Mouse (Mus musculus): ENCODE data around the gene Rgs11. TPM values are rescaled to one million over a fixed set of nuclear protein-coding genes. Genes with fewer than 3 reads are reported as not detected.

Gene Rgs11
- polyA plus RNA-seq, 1 experiment from 2014 or later = 24.4 TPM

DNA sequence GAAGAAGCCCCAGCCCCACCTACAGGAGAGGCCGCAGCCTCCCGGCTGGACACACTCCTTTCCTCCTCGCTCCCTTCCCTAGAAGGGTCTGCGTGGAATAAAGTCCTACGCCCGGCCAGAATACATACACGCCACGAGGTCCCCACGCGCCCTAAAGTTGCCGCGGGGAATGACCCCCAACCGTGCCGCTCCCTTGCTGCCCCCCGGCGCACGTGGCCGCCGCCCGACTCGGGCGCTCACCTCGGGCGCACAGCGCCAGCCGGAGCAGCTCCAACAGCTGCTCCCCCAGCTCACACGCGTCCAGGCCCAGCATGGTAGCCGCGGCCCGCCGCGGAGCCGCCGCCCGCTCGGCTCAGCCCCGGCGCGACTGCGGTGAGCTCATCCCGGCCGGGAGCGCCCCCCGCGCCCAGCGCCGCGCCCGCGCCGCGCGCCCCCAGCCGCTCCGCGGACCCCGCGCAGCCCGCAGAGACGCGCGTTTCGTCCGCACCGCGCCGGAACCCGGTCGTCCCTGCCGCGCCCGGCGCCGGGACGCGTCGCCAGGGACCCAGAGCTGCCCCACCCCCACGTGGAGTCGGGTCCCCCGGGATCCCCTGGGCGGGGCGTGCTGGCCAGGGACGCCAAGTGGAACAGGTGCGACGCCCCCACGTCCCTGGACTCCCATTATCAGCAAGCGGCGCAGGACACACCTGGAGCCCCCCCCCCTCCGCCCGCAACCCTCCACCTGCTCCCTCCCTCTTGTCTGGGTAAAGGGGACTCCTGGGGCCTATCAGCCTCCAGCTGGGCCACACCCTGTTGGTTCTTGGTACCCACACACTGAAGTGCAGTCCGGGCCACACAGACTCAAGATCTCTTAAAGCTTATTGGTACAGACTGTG is 1.7 kb upstream of the Rgs11 start:
- peak; percentile 87 for DNase-seq (ENCODE audit: low spot score)
- no peaks in the 10 kb centered on the region for H3K9me3 ChIP-seq (ENCODE audit: control insufficient read depth, low read length)
- H3K27ac ChIP-seq (replicated peaks) = peak overlapping the region; percentile 83
- no peaks in the 10 kb centered on the region for H3K4me1 ChIP-seq (replicated peaks; ENCODE audit: control insufficient read depth, insufficient read depth)
- peak overlapping the region; percentile 54 for H3K9ac ChIP-seq (ENCODE audit: low read length)
- H3K4me3 ChIP-seq (ENCODE audit: low read depth, low read length) = peak overlapping the region; percentile 45
- peaks cover 3% of the 10 kb centered on the region; the same call in 1 of the 2 replicates for H3K36me3 ChIP-seq (ENCODE audit: control insufficient read depth, insufficient read depth, low read length)
- no peak for TF ChIP-seq EP300 (optimal IDR thresholded peaks at IDR 0.05)
- WGBS = 1% methylated on average over 55 of the region's 92 CpGs
- H3K27me3 ChIP-seq (ENCODE audit: control insufficient read depth, insufficient read depth, low read length) = no peaks in the 10 kb centered on the region; the same call in 1 of the 2 replicates
- peak overlapping the region; percentile 88 for H3K4me2 ChIP-seq (replicated peaks; ENCODE audit: low read depth)
- ATAC-seq (ENCODE audit: low FRiP score, low TSS enrichment) = peak; percentile 62

DNA sequence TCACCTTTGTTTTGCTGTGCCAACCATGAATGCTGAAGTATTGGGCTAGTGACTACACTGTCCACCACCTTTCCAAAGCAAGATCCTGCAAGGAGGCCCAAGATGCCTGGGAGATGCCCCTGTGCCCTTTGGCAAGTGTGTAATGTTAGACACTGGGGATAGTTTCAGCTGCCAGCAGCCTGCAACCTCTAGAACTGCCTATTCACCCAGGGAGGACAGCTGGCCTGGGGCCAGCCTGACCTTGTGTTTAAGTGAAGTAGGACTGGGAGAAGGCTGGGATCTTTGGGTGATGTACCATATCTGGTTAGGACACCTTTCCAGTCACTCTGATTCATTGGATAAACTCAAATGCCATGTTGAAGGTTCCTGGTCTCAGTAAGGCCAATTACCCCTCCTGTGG is 753 bp upstream of the Rgs11 start:
- Histone ChIP-seq H3K27ac (replicated peaks) (no peak overlapping the region; the same call in 1 of the 2 replicates), H3K4me2 (replicated peaks; ENCODE audit: low read depth) (no peak overlapping the region), H3K4me3 (ENCODE audit: low read depth, low read length) (no peak overlapping the region), H3K9ac (ENCODE audit: low read length) (no peak overlapping the region), H3K9me3 (ENCODE audit: control insufficient read depth, low read length) (no peaks in the 10 kb centered on the region), H3K4me1 (replicated peaks; ENCODE audit: control insufficient read depth, insufficient read depth) (no peaks in the 10 kb centered on the region), H3K27me3 (ENCODE audit: control insufficient read depth, insufficient read depth, low read length) (no peaks in the 10 kb centered on the region; the same call in 1 of the 2 replicates), H3K36me3 (ENCODE audit: control insufficient read depth, insufficient read depth, low read length) (no peaks in the 10 kb centered on the region)
- TF ChIP-seq CTCF (IDR thresholded peaks at IDR 0.05; ENCODE audit: low read depth) (no peak), EP300 (optimal IDR thresholded peaks at IDR 0.05) (no peak)
- no peak for ATAC-seq (ENCODE audit: low FRiP score, low TSS enrichment)
- DNase-seq (ENCODE audit: low spot score) = no peak

- peak; percentile 14 for ATAC-seq (ENCODE audit: low FRiP score, low TSS enrichment)
- TF ChIP-seq EP300 (optimal IDR thresholded peaks at IDR 0.05) (no peak), CTCF (IDR thresholded peaks at IDR 0.05; ENCODE audit: low read depth) (no peak)
- peak; percentile 71 for DNase-seq (ENCODE audit: low spot score)
- no peaks in the 10 kb centered on the region for H3K36me3 ChIP-seq (ENCODE audit: control insufficient read depth, insufficient read depth, low read length)
- no peak overlapping the region for H3K27ac ChIP-seq (replicated peaks)
- 1% methylated on average over 28 of the region's 30 CpGs for WGBS
- H3K4me3 ChIP-seq (ENCODE audit: low read depth, low read length) = peak overlapping the region; percentile 50
- H3K27me3 ChIP-seq (ENCODE audit: control insufficient read depth, insufficient read depth, low read length) = no peaks in the 10 kb centered on the region; the same call in 1 of the 2 replicates
- H3K4me1 ChIP-seq (replicated peaks; ENCODE audit: control insufficient read depth, insufficient read depth) = no peaks in the 10 kb centered on the region
- H3K9ac ChIP-seq (ENCODE audit: low read length) = peak overlapping the region; percentile 43
- H3K4me2 ChIP-seq (replicated peaks; ENCODE audit: low read depth) = peak overlapping the region; percentile 92
- H3K9me3 ChIP-seq (ENCODE audit: control insufficient read depth, low read length) = no peaks in the 10 kb centered on the region
Measured at GRCm38 (mm10) chr17:26203321-26203811, 615 bp downstream of the Rgs11 start.

DNA sequence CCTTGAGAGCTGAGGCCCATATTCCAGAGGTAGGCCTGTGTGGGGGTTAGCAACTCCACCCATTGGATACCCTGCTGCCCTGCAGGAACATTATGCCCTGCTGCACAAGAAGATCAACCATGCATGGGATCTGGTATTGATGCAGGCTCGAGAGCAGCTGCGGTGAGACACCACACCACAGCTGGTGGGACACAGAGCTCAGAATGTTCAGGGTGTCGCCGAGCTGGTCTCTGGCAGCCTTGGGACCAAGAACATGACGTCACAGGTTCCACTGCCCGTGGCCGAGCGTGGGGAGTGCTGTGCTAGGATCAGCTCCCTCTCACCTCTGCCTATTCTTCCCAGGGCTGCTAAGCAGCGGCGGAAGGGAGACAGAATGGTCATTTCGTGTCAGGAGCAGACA is 2.0 kb downstream of the Rgs11 start:
- no peak overlapping the region for H3K4me3 ChIP-seq (ENCODE audit: low read depth, low read length)
- WGBS = 48% methylated on average over 11 of the region's 11 CpGs
- no peaks in the 10 kb centered on the region for H3K9me3 ChIP-seq (ENCODE audit: control insufficient read depth, low read length)
- H3K36me3 ChIP-seq (ENCODE audit: control insufficient read depth, insufficient read depth, low read length) = no peaks in the 10 kb centered on the region
- H3K27me3 ChIP-seq (ENCODE audit: control insufficient read depth, insufficient read depth, low read length) = no peaks in the 10 kb centered on the region; the same call in 1 of the 2 replicates
- TF ChIP-seq CTCF (IDR thresholded peaks at IDR 0.05; ENCODE audit: low read depth) = no peak
- TF ChIP-seq EP300 (optimal IDR thresholded peaks at IDR 0.05) = no peak
- H3K27ac ChIP-seq (replicated peaks) = no peak overlapping the region
- no peak overlapping the region for H3K4me2 ChIP-seq (replicated peaks; ENCODE audit: low read depth)
- ATAC-seq (ENCODE audit: low FRiP score, low TSS enrichment) = no peak
- H3K9ac ChIP-seq (ENCODE audit: low read length) = no peak overlapping the region
- no peak for DNase-seq (ENCODE audit: low spot score)
- no peaks in the 10 kb centered on the region for H3K4me1 ChIP-seq (replicated peaks; ENCODE audit: control insufficient read depth, insufficient read depth)

DNA sequence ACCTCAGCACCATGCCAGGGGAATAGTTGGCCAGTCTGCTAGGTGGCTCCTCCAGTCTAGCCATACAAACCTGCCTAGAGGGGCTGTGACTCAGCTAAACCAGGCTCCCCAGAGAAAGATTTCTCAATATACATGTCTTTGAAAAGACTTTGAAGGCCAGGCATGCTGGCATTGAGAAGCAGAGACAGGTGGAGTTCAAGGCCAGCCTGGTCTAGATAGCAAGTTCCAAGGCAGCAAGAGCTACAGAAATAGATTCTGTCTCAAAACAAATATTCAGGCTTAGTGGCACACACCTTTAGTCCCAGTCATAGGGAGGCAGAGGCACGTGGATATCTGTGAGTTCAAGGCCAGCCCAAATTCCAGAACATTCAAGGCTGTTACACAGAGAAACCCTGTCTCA is 3.6 kb downstream of the Rgs11 start:
- ATAC-seq (ENCODE audit: low FRiP score, low TSS enrichment) (no peak), DNase-seq (ENCODE audit: low spot score) (no peak)
- no peaks in the 10 kb centered on the region for H3K9me3 ChIP-seq (ENCODE audit: control insufficient read depth, low read length)
- no peak overlapping the region for H3K9ac ChIP-seq (ENCODE audit: low read length)
- no peak overlapping the region for H3K4me2 ChIP-seq (replicated peaks; ENCODE audit: low read depth)
- 48% methylated on average over 1 of the region's 1 CpGs for WGBS
- H3K27me3 ChIP-seq (ENCODE audit: control insufficient read depth, insufficient read depth, low read length) = no peaks in the 10 kb centered on the region; the same call in 1 of the 2 replicates
- no peak overlapping the region for H3K27ac ChIP-seq (replicated peaks)
- H3K4me3 ChIP-seq (ENCODE audit: low read depth, low read length) = no peak overlapping the region
- TF ChIP-seq CTCF (IDR thresholded peaks at IDR 0.05; ENCODE audit: low read depth) (no peak), EP300 (optimal IDR thresholded peaks at IDR 0.05) (no peak)
- no peaks in the 10 kb centered on the region for H3K4me1 ChIP-seq (replicated peaks; ENCODE audit: control insufficient read depth, insufficient read depth)
- no peaks in the 10 kb centered on the region for H3K36me3 ChIP-seq (ENCODE audit: control insufficient read depth, insufficient read depth, low read length)

DNA sequence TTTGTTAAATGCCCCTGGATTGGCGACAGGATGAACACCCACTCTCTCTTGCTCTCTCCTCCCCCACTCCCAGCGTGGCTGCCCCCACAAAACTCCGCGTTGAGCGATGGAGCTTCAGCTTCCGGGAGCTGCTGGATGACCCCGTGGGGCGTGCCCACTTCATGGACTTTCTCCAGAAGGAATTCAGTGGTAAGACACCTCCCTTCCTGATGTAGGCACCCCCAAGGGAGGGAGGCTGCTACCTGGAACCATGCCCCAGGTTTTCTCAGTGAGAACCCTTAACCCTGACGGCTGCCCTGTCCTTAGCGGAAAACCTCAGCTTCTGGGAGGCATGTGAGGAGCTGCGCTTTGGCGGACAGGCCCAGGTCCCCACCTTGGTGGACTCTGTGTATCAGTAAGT is 4.9 kb downstream of the Rgs11 start, which contains the start of gene Arhgdig:
TSS of gene Arhgdig (minus strand) at position 101 of the 400 bp plus-strand sequence.
- H3K27me3 ChIP-seq (ENCODE audit: control insufficient read depth, insufficient read depth, low read length) = no peaks in the 10 kb centered on the region
- H3K36me3 ChIP-seq (ENCODE audit: control insufficient read depth, insufficient read depth, low read length) = no peaks in the 10 kb centered on the region
- H3K4me1 ChIP-seq (replicated peaks; ENCODE audit: control insufficient read depth, insufficient read depth) = no peaks in the 10 kb centered on the region
- H3K9me3 ChIP-seq (ENCODE audit: control insufficient read depth, low read length) = no peaks in the 10 kb centered on the region
- no peak for DNase-seq (ENCODE audit: low spot score)
- H3K27ac ChIP-seq (replicated peaks) = no peak within 1 kb of the TSS
- no peak within 1 kb of the TSS for H3K4me3 ChIP-seq (ENCODE audit: low read depth, low read length)
- no peak within 1 kb of the TSS for H3K4me2 ChIP-seq (replicated peaks; ENCODE audit: low read depth)
- no peak for ATAC-seq (ENCODE audit: low FRiP score, low TSS enrichment)
- no peak within 1 kb of the TSS for H3K9ac ChIP-seq (ENCODE audit: low read length)
- WGBS = 86% methylated on average over 12 of the region's 12 CpGs
- no peak for TF ChIP-seq CTCF (IDR thresholded peaks at IDR 0.05; ENCODE audit: low read depth)
- TF ChIP-seq EP300 (optimal IDR thresholded peaks at IDR 0.05) = no peak
